Mouse (Mus musculus) MEL (cell line): ENCODE measurements at regions not wholly inside any gene's neighbourhood (a gene's known extent, or its start where the extent isn't known, plus 50 kb on each side); places are given as distances from the start of the nearest gene placed in this dataset.

Experiments used
- DNase-seq: peaks from one replicate; pipeline ENCODE4 v3.0.0; 2011; ENCODE audit warnings: low read depth, low spot score
- H3K27ac ChIP-seq: 2 replicates; pipeline ENCODE4 v1.5.1; 2012; ENCODE audit warnings: low read depth, mild to moderate bottlenecking, control low read depth, low read length, moderate library complexity; ENCODE audit not compliant: control insufficient read depth
- H3K27me3 ChIP-seq, 2 experiments: fragments of 150-350 bp in 1 of 2; sonication (generic) in 1 of 2; 2 replicates each; pipeline ENCODE4 v1.6.1; 2012; ENCODE audit warnings: low read length in 2 of 2, mild to moderate bottlenecking in 2 of 2, improper control_type of control experiment in 1 of 2, moderate library complexity in 1 of 2; ENCODE audit not compliant: insufficient read depth in 2 of 2, control insufficient read depth in 1 of 2
- H3K36me3 ChIP-seq, 2 experiments: 2 replicates each; pipeline ENCODE4 v1.6.1; 2012 to 2014; ENCODE audit warnings: low read length in 2 of 2, improper control_type of control experiment in 1 of 2, inconsistent platforms in 1 of 2, mild to moderate bottlenecking in 1 of 2; ENCODE audit not compliant: insufficient read depth in 2 of 2, control insufficient read depth in 1 of 2
- H3K4me1 ChIP-seq, 2 experiments: fragments of 150-350 bp in 1 of 2; sonication (generic) in 1 of 2; 2 replicates each; pipeline ENCODE4 v1.6.1; 2012; ENCODE audit warnings: low read length in 2 of 2, improper control_type of control experiment in 1 of 2, mild to moderate bottlenecking in 1 of 2; ENCODE audit not compliant: insufficient read depth in 2 of 2, control insufficient read depth in 1 of 2
- H3K4me3 ChIP-seq, 2 experiments: fragments of 150-350 bp in 1 of 2; sonication (generic) in 1 of 2; 2 replicates each; pipeline ENCODE4 v1.5.1; 2012; ENCODE audit warnings: low read depth in 2 of 2, low read length in 2 of 2, mild to moderate bottlenecking in 2 of 2, moderate library complexity in 2 of 2, control low read depth in 1 of 2, improper control_type of control experiment in 1 of 2; ENCODE audit not compliant: control insufficient read depth in 1 of 2, insufficient read depth in 1 of 2
- H3K79me2 ChIP-seq: 2 replicates; pipeline ENCODE4 v1.6.1; 2012; ENCODE audit warnings: mild to moderate bottlenecking, low read length, moderate library complexity; ENCODE audit not compliant: control insufficient read depth, poor library complexity, insufficient read depth
- H3K9ac ChIP-seq: 2 replicates; pipeline ENCODE4 v1.6.1; 2012; ENCODE audit warnings: low read depth, mild to moderate bottlenecking, control low read depth, low read length, moderate library complexity; ENCODE audit not compliant: control insufficient read depth, poor library complexity, severe bottlenecking
- H3K9me3 ChIP-seq: fragments of 150-350 bp; sonication (generic); replicated peaks from 2 replicates; pipeline ENCODE4 v1.6.1; 2012; ENCODE audit warnings: mild to moderate bottlenecking, low read length, improper control_type of control experiment, moderate library complexity; ENCODE audit not compliant: insufficient read depth
- CHD2 ChIP-seq: IDR thresholded peaks from 2 replicates; pipeline ENCODE4 v1.6.1; 2011; ENCODE audit warnings: low read length, improper control_type of control experiment
- EP300 ChIP-seq, 2 experiments: IDR thresholded peaks; 2 replicates each; pipeline ENCODE4 v1.6.1; 2011; ENCODE audit warnings: improper control_type of control experiment in 2 of 2, low read length in 2 of 2, low read depth in 1 of 2, mild to moderate bottlenecking in 1 of 2
- ETS1 ChIP-seq: IDR thresholded peaks from 2 replicates; pipeline ENCODE4 v1.6.1; 2012; ENCODE audit warnings: low read depth, mild to moderate bottlenecking, inconsistent platforms, low read length, improper control_type of control experiment, moderate library complexity
- JUND ChIP-seq: IDR thresholded peaks from 2 replicates; pipeline ENCODE4 v1.6.1; 2011; ENCODE audit warnings: low read depth, mild to moderate bottlenecking, improper control_type of control experiment, low read length
- MAFK ChIP-seq: IDR thresholded peaks from 2 replicates; pipeline ENCODE4 v1.6.1; 2011; ENCODE audit warnings: low read depth, mild to moderate bottlenecking, low read length, improper control_type of control experiment, borderline replicate concordance
- MEF2A ChIP-seq: IDR thresholded peaks from 2 replicates; pipeline ENCODE4 v1.6.1; 2014; ENCODE audit warnings: low read depth, mild to moderate bottlenecking, inconsistent platforms, low read length, improper control_type of control experiment; ENCODE audit not compliant: poor library complexity, insufficient replicate concordance, severe bottlenecking; ENCODE audit errors: extremely low read depth
- MXI1 ChIP-seq: IDR thresholded peaks from 2 replicates; pipeline ENCODE4 v1.6.1; 2011; ENCODE audit warnings: mild to moderate bottlenecking, low read depth, low read length, improper control_type of control experiment
- MYB ChIP-seq: IDR thresholded peaks from 2 replicates; pipeline ENCODE4 v1.6.1; 2011; ENCODE audit warnings: mild to moderate bottlenecking, low read depth, low read length, improper control_type of control experiment
- NRF1 ChIP-seq: IDR thresholded peaks from 2 replicates; pipeline ENCODE4 v1.6.1; 2014; ENCODE audit warnings: low read depth, mild to moderate bottlenecking, inconsistent platforms, low read length, improper control_type of control experiment, moderate library complexity; ENCODE audit not compliant: poor library complexity, insufficient read depth, severe bottlenecking
- POLR2A ChIP-seq, 2 experiments: IDR thresholded peaks; 2 replicates each; pipeline ENCODE4 v1.6.1; 2011 to 2012; ENCODE audit warnings: low read length in 2 of 2, mild to moderate bottlenecking in 2 of 2, control low read depth in 1 of 2, improper control_type of control experiment in 1 of 2, low read depth in 1 of 2, moderate library complexity in 1 of 2; ENCODE audit not compliant: control insufficient read depth in 1 of 2, insufficient read depth in 1 of 2, poor library complexity in 1 of 2
- RCOR1 ChIP-seq: IDR thresholded peaks from 2 replicates; pipeline ENCODE4 v1.6.1; 2012; ENCODE audit warnings: low read depth, mild to moderate bottlenecking, inconsistent platforms, low read length, improper control_type of control experiment
- TAL1 ChIP-seq: IDR thresholded peaks from 2 replicates; pipeline ENCODE4 v1.6.1; 2012; ENCODE audit warnings: mild to moderate bottlenecking, inconsistent platforms, low read length, moderate library complexity, mixed read lengths
- TCF12 ChIP-seq: IDR thresholded peaks from 2 replicates; pipeline ENCODE4 v1.6.1; 2014; ENCODE audit warnings: low read depth, mild to moderate bottlenecking, inconsistent platforms, low read length, improper control_type of control experiment, moderate library complexity
- UBTF ChIP-seq: IDR thresholded peaks from 2 replicates; pipeline ENCODE4 v1.6.1; 2012; ENCODE audit warnings: low read depth, mild to moderate bottlenecking, inconsistent platforms, low read length, improper control_type of control experiment, moderate library complexity, borderline replicate concordance; ENCODE audit not compliant: insufficient read depth
- USF1 ChIP-seq: IDR thresholded peaks from 2 replicates; pipeline ENCODE4 v1.6.1; 2014; ENCODE audit warnings: low read depth, mild to moderate bottlenecking, inconsistent platforms, low read length, improper control_type of control experiment, moderate library complexity
- ZC3H11A ChIP-seq: IDR thresholded peaks from 2 replicates; pipeline ENCODE4 v1.6.1; 2012; ENCODE audit warnings: low read depth, mild to moderate bottlenecking, inconsistent platforms, low read length, improper control_type of control experiment
- ZKSCAN1 ChIP-seq: IDR thresholded peaks from 2 replicates; pipeline ENCODE4 v1.6.1; 2012; ENCODE audit warnings: low read depth, mild to moderate bottlenecking, inconsistent platforms, low read length, improper control_type of control experiment, moderate library complexity
- ZMIZ1 ChIP-seq: IDR thresholded peaks from 2 replicates; pipeline ENCODE4 v1.6.1; 2012; ENCODE audit warnings: low read depth, mild to moderate bottlenecking, inconsistent platforms, low read length, improper control_type of control experiment, moderate library complexity
- ZNF384 ChIP-seq: IDR thresholded peaks from 2 replicates; pipeline ENCODE4 v1.6.1; 2012; ENCODE audit warnings: low read depth, mild to moderate bottlenecking, inconsistent platforms, low read length, improper control_type of control experiment

- DNase-seq: no peak
- Histone ChIP-seq H3K9ac (no peak overlapping the region), H3K27me3 (no peaks in the 10 kb centered on the region), H3K9me3 (no peaks in the 10 kb centered on the region), H3K4me3 (no peak overlapping the region), H3K4me1 (no peaks in the 10 kb centered on the region), H3K79me2 (no peaks in the 10 kb centered on the region), H3K36me3 (no peaks in the 10 kb centered on the region), H3K27ac (no peak overlapping the region)
- no peak for TF ChIP-seq MXI1
- no peak for TF ChIP-seq EP300 (IDR thresholded peaks at IDR 0.05; ENCODE audit: low read depth in 1 of 2, low read length in 2 of 2)
- no peak for TF ChIP-seq MEF2A
- no peak for TF ChIP-seq JUND
- no peak for TF ChIP-seq ZNF384
- TF ChIP-seq ETS1: no peak
- TF ChIP-seq ZKSCAN1: no peak
- no peak for TF ChIP-seq CHD2
- TF ChIP-seq MYB: no peak
- TF ChIP-seq ZC3H11A: no peak
- TF ChIP-seq TCF12: no peak
Observed at GRCm38 (mm10) chr6:126303086-126303485, 136.4 kb upstream of the Ntf3 start.

- Histone ChIP-seq H3K4me1 (no peaks in the 10 kb centered on the region), H3K36me3 (no peaks in the 10 kb centered on the region), H3K9me3 (no peaks in the 10 kb centered on the region), H3K4me3 (no peak overlapping the region), H3K79me2 (no peaks in the 10 kb centered on the region), H3K27me3 (no peaks in the 10 kb centered on the region), H3K27ac (no peak overlapping the region), H3K9ac (no peak overlapping the region)
- DNase-seq: no peak
- TF ChIP-seq USF1 (no peak), JUND (no peak), MEF2A (no peak), TAL1 (no peak), UBTF (no peak), MAFK (no peak), CHD2 (no peak), POLR2A (IDR thresholded peaks at IDR 0.05; ENCODE audit: control insufficient read depth in 1 of 2, insufficient read depth in 1 of 2, low read depth in 1 of 2, low read length in 2 of 2, poor library complexity in 1 of 2) (no peak), RCOR1 (no peak), ZMIZ1 (no peak), ZKSCAN1 (no peak), NRF1 (no peak)
Observed at GRCm38 (mm10) chr6:126291581-126291980, 124.9 kb upstream of the Ntf3 start.
